Comparison of ENCODE assay signal across 13 mouse cellular contexts in the genomic region with DNA sequence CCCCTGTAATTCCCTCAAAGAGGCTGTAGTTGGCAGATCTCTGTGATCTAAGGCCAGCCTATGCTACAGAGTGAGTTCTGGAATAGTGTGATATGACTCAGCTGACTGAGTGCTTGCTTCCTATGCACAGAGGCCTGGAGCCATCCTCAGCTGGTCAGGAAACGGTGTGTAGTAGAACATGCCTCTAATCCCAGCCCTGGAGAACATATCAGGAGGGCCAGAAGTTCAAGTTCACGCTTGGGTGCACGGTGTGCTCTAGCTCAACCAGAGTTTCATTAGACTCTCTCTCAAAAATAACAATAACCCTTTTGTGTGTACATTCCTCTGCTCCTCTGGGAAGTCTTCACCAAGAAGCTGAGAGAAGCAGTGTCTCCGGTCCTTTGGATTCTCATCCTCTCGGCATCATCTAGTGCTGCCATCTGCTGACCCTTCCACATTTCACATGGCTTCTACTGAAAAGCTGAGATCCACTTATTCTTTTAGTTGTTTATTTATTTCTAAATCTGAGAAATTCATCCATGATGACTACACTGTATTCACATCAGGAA. TPM values are rescaled to one million over a fixed set of nuclear protein-coding genes. Genes with fewer than 3 reads are reported as not detected.
A peak's percentile ranks its signal among the peaks of the same experiment; 100 is the strongest.
DNase-seq lines count a peak whose midpoint lies in the region; ATAC-seq and TF ChIP-seq lines count a peak whose summit lies in the region.
"Had no signal": no experiment of that assay in that cellular context is flagged by ENCODE, and none has a peak within 500 bp of the region (broad histone marks: within the 10 kb centered on the region; RNA-seq: fewer than 3 reads in every experiment).

No protein-coding gene starts in this region.

- no peak overlapping the region for H3K4me2 ChIP-seq in kidney, embryonic 15.5 days
- H3K4me2 ChIP-seq: embryonic facial prominence, embryonic 13.5 days; heart, embryonic 11.5 days had no signal

- TF ChIP-seq CTCF in kidney, adult 2 months (conservative IDR thresholded peaks at IDR 0.05; ENCODE audit: insufficient read depth, insufficient read length, low read depth, low read length), result no peak

- H3K9me3 ChIP-seq in kidney, embryonic 15.5 days (replicated peaks), result no peaks in the 10 kb centered on the region
- H3K9me3 ChIP-seq in embryonic facial prominence, embryonic 10.5 days, result no peaks in the 10 kb centered on the region
- H3K9me3 ChIP-seq: embryonic facial prominence, embryonic 13.5 days had no signal

- H3K27ac ChIP-seq in kidney, embryonic 15.5 days, result peak overlapping the region; percentile 58; the same call in 1 of the 2 replicates
- H3K27ac ChIP-seq in kidney, adult 2 months (ENCODE audit: insufficient read depth, low read depth, low read length), result no peak overlapping the region
- no peak overlapping the region for H3K27ac ChIP-seq in embryonic facial prominence, embryonic 10.5 days (replicated peaks)
- H3K27ac ChIP-seq: embryonic facial prominence, embryonic 13.5 days; macrophage had no signal

- 69% methylated on average over 5 of the region's 5 CpGs for WGBS in kidney, embryonic 15.5 days
- WGBS in kidney, adult 2 months, result 59% methylated on average over 5 of the region's 5 CpGs
- WGBS in embryonic facial prominence, embryonic 10.5 days, result 71% methylated on average over 5 of the region's 5 CpGs

- no peak overlapping the region for H3K4me3 ChIP-seq in kidney, embryonic 15.5 days (replicated peaks)
- no peak overlapping the region for H3K4me3 ChIP-seq in kidney, adult 2 months (ENCODE audit: insufficient read depth, low read depth, low read length)
- no peak overlapping the region for H3K4me3 ChIP-seq in embryonic facial prominence, embryonic 10.5 days
- H3K4me3 ChIP-seq: embryonic facial prominence, embryonic 13.5 days had no signal

- H3K9ac ChIP-seq in kidney, embryonic 15.5 days, result no peak overlapping the region
- H3K9ac ChIP-seq: embryonic facial prominence, embryonic 13.5 days had no signal

- no peaks in the 10 kb centered on the region for H3K36me3 ChIP-seq in kidney, embryonic 15.5 days
- no peaks in the 10 kb centered on the region for H3K36me3 ChIP-seq in kidney, adult 2 months (ENCODE audit: control insufficient read depth, insufficient read depth, low read length)
- no peaks in the 10 kb centered on the region for H3K36me3 ChIP-seq in embryonic facial prominence, embryonic 10.5 days (replicated peaks)
- H3K36me3 ChIP-seq: embryonic facial prominence, embryonic 13.5 days had no signal

- TF ChIP-seq POLR2A in kidney, adult 2 months (IDR thresholded peaks at IDR 0.05; ENCODE audit: low read depth, low read length), result no peak

- peaks cover 5% of the 10 kb centered on the region; the same call in 1 of the 2 replicates for H3K4me1 ChIP-seq in kidney, embryonic 15.5 days
- no peaks in the 10 kb centered on the region; the same call in 1 of the 2 replicates for H3K4me1 ChIP-seq in kidney, adult 2 months (ENCODE audit: control insufficient read depth, insufficient read depth, low read length)
- H3K4me1 ChIP-seq in embryonic facial prominence, embryonic 10.5 days, result no peaks in the 10 kb centered on the region
- H3K4me1 ChIP-seq: embryonic facial prominence, embryonic 13.5 days had no signal

- ATAC-seq in kidney, embryonic 15.5 days (replicated peaks; ENCODE audit: low FRiP score), result peak; percentile 67
- ATAC-seq: inflammation-experienced regulatory T-cells, adult 6 months had no signal

- DNase-seq in kidney, adult 2 months, result no peak
- peak; percentile 44 for DNase-seq in right cerebral cortex, adult 18-20 months
- no peak for DNase-seq in right cerebral cortex, postnatal 25 days
- peak; percentile 8 for DNase-seq in embryonic facial prominence, embryonic 10.5 days (ENCODE audit: low spot score)
- DNase-seq in heart, adult 9 months (ENCODE audit: low spot score in 2 of 2), result no peak
- DNase-seq in thymus, postnatal 36 days, result no peak
- DNase-seq: adrenal gland, postnatal 14 days; spleen, adult 18-20 months had no signal

- no peaks in the 10 kb centered on the region for H3K27me3 ChIP-seq in kidney, embryonic 15.5 days
- H3K27me3 ChIP-seq in kidney, adult 2 months (replicated peaks; ENCODE audit: control insufficient read depth, insufficient read depth, low read length), result no peaks in the 10 kb centered on the region; the same call in 1 of the 2 replicates
- H3K27me3 ChIP-seq in embryonic facial prominence, embryonic 10.5 days (replicated peaks; ENCODE audit: low read depth, poor library complexity, severe bottlenecking), result no peaks in the 10 kb centered on the region
- H3K27me3 ChIP-seq: embryonic facial prominence, embryonic 13.5 days had no signal

RNA-seq across cellular contexts. Expression of gene Nlgn1, which starts 22.3 kb away (rescaled TPM):
- polyA plus RNA-seq in kidney, embryonic 15.5 days (2015; fragmentation: Nextera tagmentation; extraction: Ambion mirVana), result 1.5 and 1.6 TPM in 2 replicates
- 0.08 and 0.12 TPM in 2 replicates for polyA plus RNA-seq in kidney, adult 2 months (2012; rRNA removed)
- polyA plus RNA-seq in embryonic facial prominence, embryonic 10.5 days (2016; fragmentation: Nextera tagmentation; extraction: Ambion mirVana), result 0.96 and 1.2 TPM in 2 replicates
- polyA plus RNA-seq: macrophage had no signal

Comparison
In these comparisons a context has a peak if more than half of its experiments do, and no peak if none do; other contexts are left out.
1. DNase-seq: peak in right cerebral cortex, adult 18-20 months (single experiment) and embryonic facial prominence, embryonic 10.5 days (single experiment); none in kidney, adult 2 months (single experiment), right cerebral cortex, postnatal 25 days (single experiment), heart, adult 9 months (0 of 2) and thymus, postnatal 36 days (0 of 2).